Comparison of ENCODE assay signal across 22 mouse cellular contexts in the genomic region with DNA sequence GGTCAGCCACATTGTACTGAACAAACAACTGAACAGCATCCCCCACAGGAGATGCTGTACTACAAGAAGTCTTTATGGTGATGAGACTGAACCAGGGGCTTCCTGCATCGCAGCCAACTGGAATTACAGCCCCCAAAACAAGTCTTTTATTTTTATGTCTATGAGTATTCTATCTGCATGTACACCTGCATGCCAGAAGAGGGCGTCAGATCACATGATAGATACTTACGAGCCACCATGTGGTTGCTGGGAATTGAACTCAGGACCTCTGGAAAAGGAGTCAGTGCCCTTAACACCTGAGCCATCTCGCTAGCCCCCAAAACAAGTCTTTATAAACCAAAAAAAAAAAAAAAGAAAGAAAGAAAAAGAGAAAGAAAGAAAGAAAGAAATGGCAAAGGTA. TPM values are rescaled to one million over a fixed set of nuclear protein-coding genes. Genes with fewer than 3 reads are reported as not detected.
A peak's percentile ranks its signal among the peaks of the same experiment; 100 is the strongest.
DNase-seq lines count a peak whose midpoint lies in the region; ATAC-seq and TF ChIP-seq lines count a peak whose summit lies in the region.
"Had no signal": no experiment of that assay in that cellular context is flagged by ENCODE, and none has a peak within 500 bp of the region (broad histone marks: within the 10 kb centered on the region; RNA-seq: fewer than 3 reads in every experiment).

No protein-coding gene starts in this region.

- H3K9ac ChIP-seq in intestine, embryonic 14.5 days (ENCODE audit: low read length), result no peak overlapping the region
- no peak overlapping the region for H3K9ac ChIP-seq in intestine, embryonic 16.5 days (ENCODE audit: low read depth, low read length)
- H3K9ac ChIP-seq in lung, embryonic 14.5 days, result no peak overlapping the region
- H3K9ac ChIP-seq: forebrain, embryonic 15.5 days; hindbrain, embryonic 13.5 days; midbrain, embryonic 15.5 days had no signal

- H3K9me3 ChIP-seq in intestine, embryonic 14.5 days (ENCODE audit: control insufficient read depth, low read length), result no peaks in the 10 kb centered on the region
- no peaks in the 10 kb centered on the region for H3K9me3 ChIP-seq in intestine, embryonic 16.5 days (ENCODE audit: control insufficient read depth, low read length)
- no peaks in the 10 kb centered on the region for H3K9me3 ChIP-seq in lung, embryonic 14.5 days (ENCODE audit: low read depth, low read length)
- H3K9me3 ChIP-seq in E14TG2a.4 (ENCODE audit: low read length), result no peaks in the 10 kb centered on the region
- H3K9me3 ChIP-seq in embryonic facial prominence, embryonic 10.5 days, result no peaks in the 10 kb centered on the region
- H3K9me3 ChIP-seq: forebrain, embryonic 15.5 days; hindbrain, embryonic 13.5 days; limb, embryonic 10.5 days; midbrain, embryonic 15.5 days had no signal

- peak; percentile 36; the same call in 1 of the 2 replicates for TF ChIP-seq CTCF in lung, embryonic 14.5 days (IDR thresholded peaks at IDR 0.05; ENCODE audit: low read depth)
- TF ChIP-seq CTCF in E14TG2a.4 (conservative IDR thresholded peaks at IDR 0.05; ENCODE audit: low read length), result peak; percentile 28

- no peak for ATAC-seq in intestine, embryonic 14.5 days (replicated peaks; ENCODE audit: low FRiP score, low TSS enrichment, low read depth)
- no peak for ATAC-seq in intestine, embryonic 16.5 days
- no peak for ATAC-seq in lung, embryonic 14.5 days (ENCODE audit: insufficient read depth)
- ATAC-seq: forebrain, embryonic 15.5 days; midbrain, embryonic 15.5 days had no signal

- no peaks in the 10 kb centered on the region for H3K36me3 ChIP-seq in intestine, embryonic 14.5 days (ENCODE audit: control insufficient read depth, insufficient read depth, low read length)
- no peaks in the 10 kb centered on the region for H3K36me3 ChIP-seq in intestine, embryonic 16.5 days (ENCODE audit: control insufficient read depth, insufficient read depth, low read length)
- no peaks in the 10 kb centered on the region for H3K36me3 ChIP-seq in lung, embryonic 14.5 days (ENCODE audit: insufficient read depth)
- no peaks in the 10 kb centered on the region for H3K36me3 ChIP-seq in E14TG2a.4 (ENCODE audit: insufficient read depth, low read length)
- H3K36me3 ChIP-seq in embryonic facial prominence, embryonic 10.5 days (replicated peaks), result no peaks in the 10 kb centered on the region
- H3K36me3 ChIP-seq: forebrain, embryonic 15.5 days; hindbrain, embryonic 13.5 days; limb, embryonic 10.5 days; midbrain, embryonic 15.5 days had no signal

- DNase-seq in intestine, embryonic 14.5 days (ENCODE audit: low spot score), result no peak
- DNase-seq in lung, embryonic 14.5 days, result no peak
- no peak for DNase-seq in lung, adult 18-20 months
- DNase-seq in induced T-regulatory cell, adult 2 months (ENCODE audit: low read depth), result peak; percentile 43
- DNase-seq in adrenal gland, adult (ENCODE audit: inconsistent age in 2 of 2, low spot score in 1 of 2), result no peak
- DNase-seq in embryonic facial prominence, embryonic 10.5 days (ENCODE audit: low spot score), result no peak
- DNase-seq: adrenal gland, postnatal 10 days; cerebellum, adult 11 months; cerebellum, postnatal 10 days; gastrocnemius, postnatal 36 days; heart, postnatal 10 days; kidney, adult 11 months; lung, postnatal 14 days; thymus, postnatal 14 days had no signal

- H3K4me2 ChIP-seq in intestine, embryonic 14.5 days (ENCODE audit: low read length), result no peak overlapping the region
- no peak overlapping the region for H3K4me2 ChIP-seq in intestine, embryonic 16.5 days (ENCODE audit: low read depth, low read length)
- no peak overlapping the region for H3K4me2 ChIP-seq in lung, embryonic 14.5 days
- H3K4me2 ChIP-seq: forebrain, embryonic 15.5 days; heart, embryonic 11.5 days; hindbrain, embryonic 13.5 days; midbrain, embryonic 15.5 days had no signal

- WGBS in intestine, embryonic 14.5 days, result 85% methylated on average over 4 of the region's 4 CpGs
- 85% methylated on average over 4 of the region's 4 CpGs for WGBS in intestine, embryonic 16.5 days
- 78% methylated on average over 4 of the region's 4 CpGs for WGBS in lung, embryonic 14.5 days
- 78% methylated on average over 4 of the region's 4 CpGs for WGBS in embryonic facial prominence, embryonic 10.5 days

- no peaks in the 10 kb centered on the region for H3K27me3 ChIP-seq in intestine, embryonic 14.5 days (replicated peaks; ENCODE audit: control insufficient read depth, insufficient read depth, low read length)
- H3K27me3 ChIP-seq in intestine, embryonic 16.5 days (replicated peaks; ENCODE audit: control insufficient read depth, insufficient read depth, low read length), result no peaks in the 10 kb centered on the region
- H3K27me3 ChIP-seq in lung, embryonic 14.5 days (ENCODE audit: insufficient read depth, low read length), result no peaks in the 10 kb centered on the region
- peaks cover 26% of the 10 kb centered on the region for H3K27me3 ChIP-seq in E14TG2a.4 (ENCODE audit: insufficient read depth, low read length)
- no peaks in the 10 kb centered on the region for H3K27me3 ChIP-seq in embryonic facial prominence, embryonic 10.5 days (replicated peaks; ENCODE audit: low read depth, poor library complexity, severe bottlenecking)
- H3K27me3 ChIP-seq: forebrain, embryonic 15.5 days; hindbrain, embryonic 13.5 days; midbrain, embryonic 15.5 days had no signal

- H3K4me3 ChIP-seq in intestine, embryonic 14.5 days (ENCODE audit: low read depth, low read length), result no peak overlapping the region
- H3K4me3 ChIP-seq in intestine, embryonic 16.5 days (ENCODE audit: low read length), result no peak overlapping the region
- no peak overlapping the region for H3K4me3 ChIP-seq in lung, embryonic 14.5 days (ENCODE audit: low read depth, low read length)
- H3K4me3 ChIP-seq in E14TG2a.4 (replicated peaks; ENCODE audit: low read length), result no peak overlapping the region
- no peak overlapping the region for H3K4me3 ChIP-seq in embryonic facial prominence, embryonic 10.5 days
- H3K4me3 ChIP-seq: forebrain, embryonic 15.5 days; hindbrain, embryonic 13.5 days; limb, embryonic 10.5 days; midbrain, embryonic 15.5 days had no signal

- 0 out of 2 replicates have a peak overlapping the region, but pooled peaks have one; percentile 52 for H3K27ac ChIP-seq in intestine, embryonic 14.5 days (ENCODE audit: low read depth)
- no peak overlapping the region for H3K27ac ChIP-seq in intestine, embryonic 16.5 days (ENCODE audit: low read length)
- no peak overlapping the region for H3K27ac ChIP-seq in lung, embryonic 14.5 days (ENCODE audit: low read depth)
- H3K27ac ChIP-seq in embryonic facial prominence, embryonic 10.5 days (replicated peaks), result no peak overlapping the region
- H3K27ac ChIP-seq: forebrain, embryonic 15.5 days; hindbrain, embryonic 13.5 days; kidney, postnatal 0 days; limb, embryonic 10.5 days; midbrain, embryonic 15.5 days had no signal

- peaks cover 16% of the 10 kb centered on the region; the same call in 1 of the 2 replicates for H3K4me1 ChIP-seq in intestine, embryonic 14.5 days (replicated peaks; ENCODE audit: control insufficient read depth, insufficient read depth, low read length)
- peaks cover 12% of the 10 kb centered on the region for H3K4me1 ChIP-seq in intestine, embryonic 16.5 days (ENCODE audit: control insufficient read depth, insufficient read depth, low read length)
- H3K4me1 ChIP-seq in lung, embryonic 14.5 days (ENCODE audit: insufficient read depth), result peaks cover 7% of the 10 kb centered on the region
- H3K4me1 ChIP-seq in E14TG2a.4 (replicated peaks; ENCODE audit: low read depth, low read length), result peaks cover 34% of the 10 kb centered on the region
- peaks cover 36% of the 10 kb centered on the region for H3K4me1 ChIP-seq in embryonic facial prominence, embryonic 10.5 days

RNA-seq across cellular contexts. Expression of a gene that starts 42.1 kb away (rescaled TPM):
- polyA plus RNA-seq in intestine, embryonic 14.5 days (2014; fragmentation: Nextera tagmentation; extraction: Ambion mirVana), result 0.13 and 0.38 TPM in 2 replicates
- 0.98 and 1.8 TPM in 2 replicates for polyA plus RNA-seq in intestine, embryonic 16.5 days (2015; fragmentation: Nextera tagmentation; extraction: Ambion mirVana)
- 0.17 and 0.76 TPM in 2 replicates for polyA plus RNA-seq in lung, embryonic 14.5 days (2014; fragmentation: Nextera tagmentation; extraction: Ambion mirVana)
- polyA plus RNA-seq in embryonic facial prominence, embryonic 10.5 days (2016; fragmentation: Nextera tagmentation; extraction: Ambion mirVana), result 0.14 TPM in 1 of 2 replicates, not detected in the other
- polyA plus RNA-seq: limb, embryonic 10.5 days had no signal
